8 mouse cellular contexts compared by ENCODE assay signal in the genomic region with DNA sequence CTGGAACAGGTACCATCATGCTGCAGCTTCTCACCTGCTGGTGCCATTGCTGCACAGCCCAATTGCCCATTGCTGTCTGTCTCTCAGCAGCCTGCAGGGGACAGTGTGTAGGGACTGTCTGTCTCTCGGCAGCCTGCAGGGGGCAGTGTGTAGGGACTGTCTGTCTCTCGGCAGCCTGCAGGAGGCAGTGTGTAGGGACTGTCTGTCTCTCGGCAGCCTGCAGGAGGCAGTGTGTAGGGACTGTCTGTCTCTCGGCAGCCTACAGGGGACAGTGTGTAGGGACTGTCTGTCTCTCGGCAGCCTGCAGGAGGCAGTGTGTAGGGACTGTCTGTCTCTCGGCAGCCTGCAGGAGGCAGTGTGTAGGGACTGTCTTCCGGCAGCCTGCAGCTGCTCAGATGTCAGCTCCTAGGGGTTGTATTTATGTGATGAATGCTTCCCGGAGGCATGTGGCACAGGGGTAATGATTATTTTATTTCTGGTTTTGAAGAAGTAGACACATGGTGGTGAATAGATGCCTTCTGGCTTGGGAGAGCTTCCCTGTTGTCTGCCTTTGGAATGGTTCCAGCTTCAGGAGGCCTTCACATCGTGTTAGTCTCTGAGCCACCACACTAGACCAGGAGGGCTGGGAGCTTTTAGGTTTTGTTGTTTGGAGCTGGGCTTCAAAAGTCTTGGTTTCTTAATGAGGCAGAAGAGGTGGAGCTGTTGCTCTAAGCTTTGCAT.
A peak's percentile ranks its signal among the peaks of the same experiment; 100 is the strongest.
DNase-seq lines count a peak whose midpoint lies in the region; ATAC-seq and TF ChIP-seq lines count a peak whose summit lies in the region.

No protein-coding gene starts in this region.

- no peak overlapping the region for H3K9ac ChIP-seq in hindbrain, embryonic 13.5 days
- H3K9ac ChIP-seq in hindbrain, embryonic 12.5 days: no peak overlapping the region
- H3K9ac ChIP-seq in stomach, postnatal 0 days (ENCODE audit: low read length): no peak overlapping the region
- no peak overlapping the region for H3K9ac ChIP-seq in kidney, embryonic 15.5 days

- H3K36me3 ChIP-seq in hindbrain, embryonic 13.5 days: no peaks in the 10 kb centered on the region
- no peaks in the 10 kb centered on the region for H3K36me3 ChIP-seq in hindbrain, embryonic 12.5 days
- no peaks in the 10 kb centered on the region for H3K36me3 ChIP-seq in testis, adult 2 months (ENCODE audit: control insufficient read depth, insufficient read depth, low read length)
- H3K36me3 ChIP-seq in stomach, postnatal 0 days (ENCODE audit: control insufficient read depth, insufficient read depth, low read length): no peaks in the 10 kb centered on the region
- no peaks in the 10 kb centered on the region for H3K36me3 ChIP-seq in kidney, embryonic 15.5 days

- TF ChIP-seq EP300 in stomach, postnatal 0 days (optimal IDR thresholded peaks at IDR 0.05): no peak

- H3K4me1 ChIP-seq in hindbrain, embryonic 13.5 days (replicated peaks): peaks cover 14% of the 10 kb centered on the region; the same call in 1 of the 2 replicates
- 0 out of 2 replicates have a peak, but pooled peaks cover 2% of the 10 kb centered on the region for H3K4me1 ChIP-seq in hindbrain, embryonic 12.5 days
- no peaks in the 10 kb centered on the region for H3K4me1 ChIP-seq in testis, adult 2 months (ENCODE audit: control insufficient read depth, insufficient read depth, low read length)
- no peaks in the 10 kb centered on the region for H3K4me1 ChIP-seq in stomach, postnatal 0 days (replicated peaks; ENCODE audit: control insufficient read depth, insufficient read depth)
- no peaks in the 10 kb centered on the region for H3K4me1 ChIP-seq in kidney, embryonic 15.5 days

- peak; percentile 71; the same call in 1 of the 2 replicates for TF ChIP-seq CTCF in testis, adult 2 months (IDR thresholded peaks at IDR 0.05; ENCODE audit: control insufficient read depth, insufficient read depth, insufficient replicate concordance, low read depth, low read length)
- peak; percentile 82 for TF ChIP-seq CTCF in stomach, postnatal 0 days (IDR thresholded peaks at IDR 0.05; ENCODE audit: low read depth)

- no peak overlapping the region for H3K4me2 ChIP-seq in hindbrain, embryonic 13.5 days
- no peak overlapping the region for H3K4me2 ChIP-seq in hindbrain, embryonic 12.5 days (replicated peaks)
- H3K4me2 ChIP-seq in stomach, postnatal 0 days (replicated peaks; ENCODE audit: low read depth): no peak overlapping the region
- no peak overlapping the region for H3K4me2 ChIP-seq in kidney, embryonic 15.5 days

- H3K27ac ChIP-seq in hindbrain, embryonic 13.5 days: no peak overlapping the region
- H3K27ac ChIP-seq in hindbrain, embryonic 12.5 days: no peak overlapping the region
- H3K27ac ChIP-seq in testis, adult 2 months (ENCODE audit: control insufficient read depth, insufficient read depth, low read depth, low read length): no peak overlapping the region
- H3K27ac ChIP-seq in stomach, postnatal 0 days (replicated peaks): no peak overlapping the region
- H3K27ac ChIP-seq in kidney, embryonic 15.5 days: no peak overlapping the region

- WGBS in hindbrain, embryonic 13.5 days: 75% methylated on average over 9 of the region's 9 CpGs
- WGBS in hindbrain, embryonic 12.5 days: 87% methylated on average over 9 of the region's 9 CpGs
- WGBS in stomach, postnatal 0 days: 78% methylated on average over 9 of the region's 9 CpGs
- 80% methylated on average over 9 of the region's 9 CpGs for WGBS in kidney, embryonic 15.5 days

- no peak overlapping the region for H3K4me3 ChIP-seq in hindbrain, embryonic 13.5 days
- no peak overlapping the region for H3K4me3 ChIP-seq in hindbrain, embryonic 12.5 days
- no peak overlapping the region for H3K4me3 ChIP-seq in testis, adult 2 months (ENCODE audit: control insufficient read depth, low read depth, low read length)
- H3K4me3 ChIP-seq in stomach, postnatal 0 days (ENCODE audit: low read depth, low read length): no peak overlapping the region
- no peak overlapping the region for H3K4me3 ChIP-seq in kidney, embryonic 15.5 days (replicated peaks)

- TF ChIP-seq POLR2A in testis, adult 2 months (IDR thresholded peaks at IDR 0.05; ENCODE audit: control insufficient read depth, low read depth, low read length): no peak

- H3K9me3 ChIP-seq in hindbrain, embryonic 13.5 days: no peaks in the 10 kb centered on the region
- H3K9me3 ChIP-seq in hindbrain, embryonic 12.5 days (replicated peaks): no peaks in the 10 kb centered on the region
- H3K9me3 ChIP-seq in stomach, postnatal 0 days (ENCODE audit: control insufficient read depth, low read length): no peaks in the 10 kb centered on the region
- H3K9me3 ChIP-seq in kidney, embryonic 15.5 days (replicated peaks): no peaks in the 10 kb centered on the region

- DNase-seq in testis, postnatal 14 days (ENCODE audit: low spot score): no peak
- DNase-seq in cerebellum, postnatal 10 days: peak; percentile 83 to 85
- no peak for DNase-seq in stomach, postnatal 0 days (ENCODE audit: low spot score)
- DNase-seq in kidney, postnatal 25 days: no peak

- ATAC-seq in hindbrain, embryonic 13.5 days (ENCODE audit: low FRiP score): 0 out of 2 replicates have a peak, but pooled peaks have one; percentile 29
- ATAC-seq in hindbrain, embryonic 12.5 days (ENCODE audit: low FRiP score): no peak
- ATAC-seq in stomach, postnatal 0 days (ENCODE audit: low FRiP score, low TSS enrichment): no peak
- ATAC-seq in kidney, embryonic 15.5 days (replicated peaks; ENCODE audit: low FRiP score): no peak

- H3K27me3 ChIP-seq in hindbrain, embryonic 13.5 days: no peaks in the 10 kb centered on the region
- H3K27me3 ChIP-seq in hindbrain, embryonic 12.5 days: no peaks in the 10 kb centered on the region
- no peaks in the 10 kb centered on the region for H3K27me3 ChIP-seq in testis, adult 2 months (ENCODE audit: control insufficient read depth, insufficient read depth, low read length)
- H3K27me3 ChIP-seq in stomach, postnatal 0 days (ENCODE audit: control insufficient read depth, insufficient read depth, low read length): no peaks in the 10 kb centered on the region
- no peaks in the 10 kb centered on the region for H3K27me3 ChIP-seq in kidney, embryonic 15.5 days

Comparison
In these comparisons a context has a peak if more than half of its experiments do, and no peak if none do; other contexts are left out.
1. DNase-seq: peak in cerebellum, postnatal 10 days (2 of 2); none in testis, postnatal 14 days (single experiment), stomach, postnatal 0 days (single experiment) and kidney, postnatal 25 days (0 of 2).